Mouse (Mus musculus): Measurements from ENCODE around the gene Rbfox2.

DNA sequence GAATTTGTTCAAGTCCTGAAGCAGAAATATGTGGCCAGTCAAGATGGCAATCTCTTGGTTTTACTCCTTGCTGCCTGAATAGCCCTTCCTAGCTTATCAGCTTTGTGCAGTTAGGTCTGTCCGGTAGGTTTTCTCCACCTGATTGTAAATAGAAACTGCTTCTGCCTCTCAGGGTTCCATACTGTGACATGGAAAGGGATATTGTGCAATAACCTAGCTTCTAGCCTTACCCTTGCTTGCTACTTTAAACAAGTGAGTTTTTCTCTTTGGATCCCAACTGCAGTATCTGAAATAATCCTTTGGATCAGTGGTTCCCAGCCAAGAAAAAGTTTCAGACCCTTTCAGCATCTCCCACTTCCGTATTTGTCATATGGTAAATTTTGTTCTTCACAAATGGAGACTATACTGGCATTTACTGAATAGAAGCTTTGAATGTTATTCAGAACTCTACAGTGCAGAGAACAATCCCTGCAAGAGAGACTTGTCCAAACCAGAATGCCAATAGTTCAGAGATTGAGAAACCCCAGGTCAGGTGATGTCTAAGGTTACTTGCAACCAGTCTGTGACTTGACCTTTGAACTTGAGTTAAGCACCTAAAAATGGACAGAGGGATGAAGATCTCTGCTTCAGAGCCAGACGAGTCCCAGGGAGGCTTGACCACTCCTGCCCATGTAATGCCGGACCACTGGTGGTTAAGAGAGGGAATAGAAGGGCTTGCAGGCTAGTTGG is 1.1 kb upstream of the Rbfox2 start:
- TF ChIP-seq CTCF (IDR thresholded peaks at IDR 0.05; ENCODE audit: low read depth, low read length) (no peak), GATA1 (IDR thresholded peaks at IDR 0.05; ENCODE audit: borderline replicate concordance, low read length) (no peak)

Data from G1E (cell line).